Mouse (Mus musculus) T-helper 1 cell (primary cell): ENCODE data around the gene Matn1.

Experiments
- in situ Hi-C: fragments of 300-600 bp; cut with MboI, MseI; formaldehyde crosslinking; loops from one replicate; pipeline ENCODE4 v1.15.1; 2025; ENCODE audit warnings: high pct_unique_total_duplicates

The Matn1 gene

DNA sequence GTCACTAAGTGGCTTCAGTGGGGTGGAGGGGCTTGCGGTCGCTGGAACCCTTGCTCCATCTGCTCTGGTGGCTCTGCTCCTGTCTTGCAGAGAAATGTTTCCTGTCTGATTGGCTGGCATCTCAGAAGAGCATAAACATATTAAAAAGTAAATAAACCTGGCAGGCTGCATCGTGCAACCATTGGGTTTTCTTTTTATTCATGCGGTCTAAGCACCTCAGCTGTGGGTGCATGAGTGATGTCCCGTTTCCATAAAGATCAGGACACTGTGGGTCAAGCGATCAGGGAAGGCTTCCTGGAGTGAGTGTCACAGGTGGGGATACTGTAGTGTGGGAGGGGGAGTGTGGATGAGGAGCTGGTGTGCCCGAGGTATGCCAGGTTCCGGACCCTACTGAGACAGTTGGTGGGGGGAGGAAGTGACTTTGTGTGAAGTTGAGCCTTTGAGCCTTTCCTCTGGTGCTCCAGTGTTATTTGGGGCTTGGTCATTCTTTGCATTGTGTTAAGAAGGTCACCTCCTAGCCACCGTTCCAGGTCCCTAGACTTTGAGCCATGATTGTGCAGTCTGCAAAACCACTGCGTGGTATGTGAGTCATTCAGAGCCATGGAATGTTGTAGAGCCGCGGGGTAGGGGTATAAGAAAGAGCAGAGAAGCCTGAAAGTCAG is 29.0 kb upstream of the Matn1 start:
- in situ Hi-C loops = loop anchor here (25.0 kb wide), 3 partner anchors 1147 to 1397 kb away; partner anchors contain the start of genes Gm10300 and Rab42

DNA sequence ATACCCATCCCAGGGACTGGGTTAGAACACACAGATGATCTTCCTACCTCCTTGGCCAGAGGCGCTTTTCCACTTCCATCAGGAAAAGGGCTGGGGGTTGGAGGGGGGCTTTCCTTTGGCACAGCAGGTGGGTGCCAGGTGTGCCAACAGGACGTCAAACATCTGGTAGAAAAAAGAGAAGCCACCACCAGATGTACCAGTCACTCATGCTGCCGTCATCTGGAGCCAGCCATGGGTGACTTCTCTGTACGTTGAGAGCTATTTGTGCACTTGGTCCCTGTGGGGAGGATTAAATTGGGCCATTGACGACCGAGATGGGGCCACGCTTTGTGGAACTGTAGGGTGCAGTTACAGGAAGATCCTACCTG is 28.5 kb upstream of the Matn1 start:
- in situ Hi-C loops = loop anchor here (25.0 kb wide), 3 partner anchors 1147 to 1397 kb away; partner anchors contain the start of genes Gm10300 and Rab42

DNA sequence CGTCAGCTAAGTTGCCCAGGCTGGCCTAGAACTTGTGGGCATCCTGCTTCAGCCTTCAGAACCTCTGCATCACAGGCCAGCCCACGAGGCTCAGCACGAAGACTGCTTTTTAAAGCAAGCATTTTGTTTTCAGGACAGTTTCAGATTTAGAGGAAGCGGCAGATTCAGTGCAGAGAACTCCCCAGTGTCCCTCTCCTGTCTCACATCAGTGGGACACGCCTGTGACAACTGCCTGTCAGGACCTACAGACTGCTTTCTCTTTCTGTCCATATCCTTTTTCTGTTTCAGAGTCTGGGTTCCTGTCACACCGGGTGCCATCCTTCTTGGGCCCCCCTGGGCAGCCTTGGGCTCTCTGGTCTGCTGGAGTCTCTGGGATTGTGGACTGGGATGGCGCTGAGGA is 27.5 kb upstream of the Matn1 start:
- in situ Hi-C loops = loop anchor here (25.0 kb wide), 3 partner anchors 1146 to 1396 kb away; partner anchors contain the start of genes Gm10300 and Rab42

DNA sequence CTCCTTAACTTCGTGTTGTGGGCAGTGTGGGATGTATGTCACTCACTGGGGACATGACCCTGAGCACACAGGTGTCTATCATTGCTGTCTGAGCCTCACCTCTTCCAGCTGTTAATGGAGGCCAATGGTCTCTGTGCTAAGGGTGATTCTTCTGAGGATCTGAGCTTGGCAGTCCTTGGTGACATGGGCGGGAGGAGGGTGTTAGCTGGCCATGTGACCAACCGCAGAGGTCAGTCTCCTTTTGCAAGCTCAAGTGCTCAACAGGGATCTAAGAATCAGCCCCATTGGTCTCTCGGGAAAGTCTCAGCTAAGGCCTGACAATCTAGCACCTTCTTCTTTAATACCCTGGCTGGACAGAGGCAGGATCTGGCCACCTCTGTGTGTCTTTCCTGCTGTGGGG is 26.6 kb upstream of the Matn1 start:
- in situ Hi-C loops = loop anchor here (25.0 kb wide), 3 partner anchors 1145 to 1395 kb away; partner anchors contain the start of genes Gm10300 and Rab42

DNA sequence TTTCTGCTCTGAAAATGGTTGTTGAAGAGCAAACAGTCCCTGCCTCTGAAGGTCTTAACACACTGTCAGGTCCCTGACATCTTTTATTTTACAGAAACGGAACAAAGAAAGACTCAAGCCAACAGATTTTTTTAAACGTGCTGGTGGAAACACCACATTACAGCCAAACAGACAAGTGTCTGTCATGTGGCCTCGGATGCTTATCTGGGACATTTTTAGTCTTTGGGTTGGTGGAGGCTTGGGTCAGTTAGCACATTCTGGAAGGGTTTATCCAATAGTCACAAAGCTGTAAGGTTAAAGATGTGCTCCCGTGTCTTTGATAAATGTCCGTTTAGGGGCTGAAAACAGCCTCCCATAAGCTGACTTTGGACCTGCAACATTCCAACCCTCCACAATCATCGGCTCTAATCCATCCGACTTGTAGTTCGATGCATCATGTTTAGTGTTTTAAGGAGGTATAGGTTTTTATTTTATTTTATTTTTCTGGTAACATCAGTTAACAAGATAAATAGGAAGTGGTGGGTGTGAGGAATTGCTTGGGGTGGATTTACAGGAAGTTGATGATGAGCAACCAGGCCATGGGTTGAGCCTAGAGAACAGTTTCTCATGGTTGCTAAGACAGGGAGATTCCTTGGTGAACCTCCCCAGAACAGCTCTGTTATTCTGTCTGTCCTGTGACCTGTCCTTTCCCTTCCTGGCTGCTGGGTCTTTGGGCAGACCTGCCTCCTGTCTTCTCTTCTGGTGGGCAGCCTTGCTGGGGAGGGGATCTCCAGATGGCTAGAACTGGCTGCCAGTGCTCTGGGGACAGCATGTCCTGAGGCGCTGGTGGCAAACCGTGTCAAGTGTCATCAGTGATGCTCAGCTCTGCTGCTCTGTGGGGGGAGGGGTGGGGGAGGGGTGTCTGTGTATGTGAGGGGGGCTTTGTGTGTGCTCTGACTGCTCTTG is 25.1 kb upstream of the Matn1 start:
- in situ Hi-C loops = loop anchor here (25.0 kb wide), 3 partner anchors 1143 to 1393 kb away; partner anchors contain the start of genes Gm10300 and Rab42

DNA sequence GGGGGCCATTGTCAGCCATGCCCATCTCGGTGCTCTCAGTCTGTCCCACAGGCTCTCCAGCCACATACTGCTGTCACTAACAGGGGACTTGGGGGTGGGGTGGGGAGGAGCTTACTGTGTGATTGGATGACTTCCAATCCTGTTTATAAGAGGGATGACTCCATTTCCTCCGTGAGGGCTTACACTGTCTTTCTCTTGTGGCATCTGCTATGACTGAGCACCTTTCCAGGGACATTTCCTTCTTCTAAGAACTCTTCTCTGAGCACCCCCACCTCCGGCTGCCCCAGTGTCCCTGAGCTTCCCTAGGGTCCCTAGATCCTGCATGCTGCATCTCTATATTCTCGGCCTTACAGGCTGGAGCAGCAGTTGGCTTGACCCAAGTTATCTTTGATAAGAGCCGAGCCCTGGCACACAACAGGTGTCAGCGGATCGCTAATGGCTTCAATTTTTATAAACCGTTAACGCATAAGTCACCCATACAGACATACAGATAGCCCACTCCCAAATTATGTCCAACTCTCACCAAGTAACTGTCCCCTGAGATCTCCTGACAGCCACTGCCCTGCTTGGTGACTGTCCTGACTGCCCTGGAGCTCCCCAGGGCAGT is 24.3 kb upstream of the Matn1 start:
- in situ Hi-C loops = loop anchor here (25.0 kb wide), 3 partner anchors 1142 to 1392 kb away; partner anchors contain the start of genes Gm10300 and Rab42

GRCm38 (mm10) chr4:130920951-130921693 is 23.1 kb upstream of the Matn1 start:
- in situ Hi-C loops = loop anchor here (25.0 kb wide), 3 partner anchors 1141 to 1391 kb away; partner anchors contain the start of genes Gm10300 and Rab42

DNA sequence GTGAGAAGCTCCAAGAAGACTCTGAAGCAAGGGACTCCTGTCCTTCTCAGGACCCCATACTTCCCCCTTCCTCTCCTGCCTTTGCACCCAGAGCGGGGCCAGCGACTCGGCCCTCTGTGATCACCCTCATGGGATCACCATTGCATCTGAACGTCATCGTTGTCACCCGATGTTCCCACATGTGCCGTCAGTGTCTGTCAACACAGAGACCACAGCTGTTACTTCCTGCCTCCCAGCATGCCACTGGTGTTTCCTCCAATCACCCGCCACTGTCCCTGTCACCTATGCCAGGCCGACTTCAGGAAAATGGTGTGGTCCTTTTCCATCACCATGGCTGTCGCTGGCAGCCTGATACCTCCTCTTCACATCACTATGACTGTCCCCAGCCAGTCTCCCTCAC is 22.2 kb upstream of the Matn1 start:
- in situ Hi-C loops = loop anchor here (25.0 kb wide), 3 partner anchors 1140 to 1390 kb away; partner anchors contain the start of genes Gm10300 and Rab42

- in situ Hi-C loops = no loop called here
Measured at GRCm38 (mm10) chr4:130926274-130926673, 17.9 kb upstream of the Matn1 start.

- in situ Hi-C loops = no loop called here
Measured at GRCm38 (mm10) chr4:130927821-130928220, 16.4 kb upstream of the Matn1 start.

- in situ Hi-C loops = no loop called here
Measured at GRCm38 (mm10) chr4:130942644-130943043, 1.5 kb upstream of the Matn1 start.

DNA sequence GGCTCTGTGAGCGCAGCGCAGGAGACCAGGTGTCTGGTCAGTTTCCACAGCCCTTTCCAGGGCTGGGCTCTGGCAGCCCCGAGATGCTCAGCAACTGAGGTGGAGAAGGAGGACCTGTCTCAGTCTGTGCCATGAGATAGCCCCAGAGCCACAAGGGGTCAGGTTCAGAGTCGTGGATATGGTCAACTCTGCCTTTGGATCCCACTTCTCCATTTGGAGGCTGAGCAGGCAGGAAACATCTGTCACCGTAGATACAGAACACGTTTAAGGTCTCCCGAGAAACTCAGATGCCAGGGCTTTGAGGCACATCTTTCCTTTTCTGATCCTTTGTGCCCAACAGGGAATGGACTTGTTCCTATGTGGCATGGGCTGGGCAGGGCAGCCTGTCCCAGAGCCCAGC is 594 bp downstream of the Matn1 start:
- in situ Hi-C loops = loop anchor here (5.0 kb wide), 2 partner anchors 47 to 157 kb away; no protein-coding TSS in a partner anchor

DNA sequence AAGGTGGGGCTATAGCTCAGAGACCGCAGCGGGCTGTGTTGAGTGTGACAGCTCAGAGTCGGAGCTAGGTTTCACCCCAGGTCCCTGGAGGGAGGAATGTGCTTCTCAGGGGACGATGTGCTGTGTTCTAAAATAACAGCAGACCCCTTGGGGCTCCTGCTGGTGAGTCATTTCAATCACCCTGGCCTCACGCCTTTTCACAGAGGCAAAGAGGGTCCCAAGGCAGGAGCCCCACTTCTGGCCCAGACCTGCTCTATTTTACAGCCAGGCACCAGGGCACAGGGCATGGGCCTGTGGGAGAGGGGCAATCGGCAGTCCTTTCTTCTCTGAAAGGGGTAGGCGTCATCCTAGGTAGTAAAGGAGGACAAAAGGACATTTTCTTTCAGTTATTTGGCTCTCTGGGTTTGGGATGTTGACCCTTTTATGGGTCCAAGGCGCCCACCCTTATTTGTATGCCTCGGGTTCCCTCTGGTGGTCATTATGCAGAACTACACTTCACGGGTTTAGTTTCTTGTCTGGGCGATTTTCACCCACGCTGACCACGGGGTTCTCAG is 3.0 kb downstream of the Matn1 start:
- in situ Hi-C loops = loop anchor here (5.0 kb wide), 2 partner anchors 50 to 160 kb away; no protein-coding TSS in a partner anchor

DNA sequence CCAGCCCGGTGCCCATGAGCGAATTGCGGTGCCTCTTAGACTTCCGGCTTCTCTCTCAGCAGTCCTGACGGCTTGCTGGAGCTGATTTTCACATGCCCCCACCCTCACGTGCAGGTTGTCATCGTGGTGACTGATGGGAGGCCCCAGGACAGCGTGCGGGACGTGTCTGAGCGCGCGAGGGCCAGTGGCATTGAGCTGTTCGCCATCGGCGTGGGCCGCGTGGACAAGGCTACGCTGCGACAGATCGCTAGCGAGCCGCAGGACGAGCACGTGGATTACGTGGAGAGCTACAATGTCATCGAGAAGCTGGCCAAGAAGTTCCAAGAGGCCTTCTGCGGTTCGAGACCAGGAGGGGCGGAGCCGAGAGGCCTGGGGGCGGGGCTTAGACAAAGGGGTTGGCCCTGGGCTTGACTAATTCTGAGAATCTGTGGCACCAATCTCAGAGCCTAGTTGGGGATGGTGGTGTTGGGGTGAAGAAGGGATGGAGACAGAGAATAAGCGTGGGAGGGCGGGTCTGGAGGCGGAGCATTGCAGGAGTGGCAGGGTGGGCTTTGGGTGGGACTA is 5.7 kb downstream of the Matn1 start:
- in situ Hi-C loops = loop anchor here (5.0 to 25.0 kb wide), 3 partner anchors 53 to 187 kb away; no protein-coding TSS in a partner anchor

DNA sequence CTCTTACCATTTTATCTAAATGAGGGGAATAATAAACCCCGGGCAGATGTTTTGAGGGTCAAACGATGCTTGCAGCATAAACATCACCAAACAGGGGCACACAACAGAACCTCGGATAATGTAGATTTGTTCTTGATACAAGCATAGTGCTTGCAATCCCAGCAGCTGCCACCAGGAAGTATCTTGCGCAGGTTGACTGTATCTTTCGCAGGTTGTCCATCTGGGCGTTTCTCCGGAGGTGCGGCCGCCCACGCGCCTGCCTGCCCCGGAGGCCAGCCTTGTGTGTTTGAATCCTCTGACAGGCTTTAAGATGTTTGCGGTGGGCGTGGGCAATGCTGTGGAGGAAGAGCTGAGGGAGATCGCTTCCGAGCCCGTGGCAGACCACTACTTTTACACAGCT is 8.3 kb downstream of the Matn1 start:
- in situ Hi-C loops = loop anchor here (25.0 kb wide), 1 partner anchor 185 kb away; no protein-coding TSS in a partner anchor

GRCm38 (mm10) chr4:130957156-130957555 is 13.0 kb downstream of the Matn1 start:
- in situ Hi-C loops = loop anchor here (25.0 kb wide), 1 partner anchor 180 kb away; no protein-coding TSS in a partner anchor

DNA sequence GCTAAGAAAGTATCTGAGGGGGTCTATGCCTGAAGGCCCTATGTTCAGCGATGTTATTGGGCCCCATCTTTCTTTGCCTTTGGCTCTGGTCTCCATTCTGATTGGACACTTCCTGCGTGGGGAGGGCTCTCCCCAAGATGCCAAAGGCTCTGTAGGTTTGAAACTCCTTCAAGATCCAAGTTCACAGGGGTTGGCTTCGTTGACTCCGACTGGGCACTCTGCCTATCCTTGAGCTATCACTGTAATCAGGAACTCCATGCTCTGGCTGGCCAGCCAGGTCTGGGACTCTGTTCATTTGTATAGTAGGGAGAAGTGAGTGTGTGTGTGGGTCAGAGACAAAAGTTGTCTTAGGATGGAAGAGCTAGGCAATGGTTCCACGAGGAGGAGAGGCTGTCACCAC is 14.6 kb downstream of the Matn1 start:
- in situ Hi-C loops = loop anchor here (25.0 kb wide), 1 partner anchor 178 kb away; no protein-coding TSS in a partner anchor

DNA sequence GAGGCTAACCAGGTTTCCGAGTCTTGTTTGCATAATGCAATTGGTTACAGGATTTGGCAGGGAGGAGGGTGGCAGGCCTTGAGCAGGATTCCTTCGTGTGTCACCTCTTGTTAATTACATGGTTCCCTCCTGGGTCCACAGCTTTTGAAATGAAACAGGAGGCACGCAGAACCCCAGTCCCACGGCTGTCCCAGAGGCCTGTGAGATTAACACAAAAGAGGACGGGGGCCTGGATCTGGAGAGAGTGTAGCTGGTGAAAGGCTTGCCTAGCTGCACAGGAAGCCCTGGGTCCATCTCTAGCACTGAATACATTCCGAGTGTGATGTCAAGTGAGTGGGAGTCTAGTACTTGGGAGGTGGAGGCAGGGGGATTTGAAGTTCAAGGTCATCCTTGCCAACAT is 15.5 kb downstream of the Matn1 start:
- in situ Hi-C loops = loop anchor here (5.0 to 25.0 kb wide), 3 partner anchors 178 to 878 kb away; partner anchors contain the start of gene Ptpru

DNA sequence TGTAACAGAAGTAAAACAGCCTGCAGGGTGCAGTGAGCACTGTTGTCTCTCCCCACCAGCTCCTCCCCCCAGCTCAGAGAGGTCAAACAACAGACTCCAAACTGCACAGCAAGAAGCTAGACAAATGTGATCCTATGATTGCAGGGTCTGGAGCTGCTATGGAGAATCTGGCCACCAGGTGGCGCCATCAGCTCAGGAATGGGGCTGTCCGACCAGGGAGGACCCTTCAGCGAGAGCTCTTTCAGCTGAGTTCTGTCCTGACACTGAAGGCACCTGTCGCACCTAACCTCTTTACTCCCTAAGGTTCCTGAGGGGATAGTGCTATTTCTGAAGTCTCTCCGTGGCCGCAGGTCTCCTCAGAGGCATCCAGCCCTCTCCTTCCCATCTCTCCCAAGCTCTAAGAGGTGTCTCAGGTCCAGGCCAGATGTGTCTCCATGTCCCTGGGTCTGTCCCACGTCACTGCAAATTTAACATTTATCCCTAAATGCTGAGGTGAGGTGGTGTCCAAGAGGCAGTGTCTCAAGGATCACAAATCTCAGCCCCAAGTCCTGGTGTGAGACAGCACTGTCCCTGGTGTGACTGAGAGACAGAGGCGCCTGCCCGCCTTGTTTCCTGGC is 16.0 kb downstream of the Matn1 start:
- in situ Hi-C loops = loop anchor here (5.0 to 25.0 kb wide), 3 partner anchors 177 to 877 kb away; partner anchors contain the start of gene Ptpru
